27 mouse cellular contexts compared by ENCODE assay signal in genomic region chr16:63657743-63658142, GRCm38 (mm10).
DNase-seq lines count a peak whose midpoint lies in the region; ATAC-seq lines count a peak whose summit lies in the region.
"Had no signal": no experiment of that assay in that cellular context is flagged by ENCODE, and none has a peak within 500 bp of the region (broad histone marks: within the 10 kb centered on the region; RNA-seq: fewer than 3 reads in every experiment).

No protein-coding gene starts in this region.

- no peak overlapping the region for H3K9ac ChIP-seq in forebrain, embryonic 12.5 days
- no peak overlapping the region for H3K9ac ChIP-seq in forebrain, embryonic 14.5 days (ENCODE audit: low read length)
- H3K9ac ChIP-seq: heart, embryonic 13.5 days; limb, embryonic 15.5 days; liver, embryonic 15.5 days; midbrain, embryonic 12.5 days had no signal

- DNase-seq in forebrain, embryonic 10.5 days (ENCODE audit: extremely low spot score, low spot score) = no peak
- peak; percentile 20 for DNase-seq in layer of hippocampus, adult 9-10 months (ENCODE audit: low spot score)
- DNase-seq in layer of hippocampus, adult 8-10 months (ENCODE audit: low spot score in 2 of 2) = no peak
- peak; percentile 71 for DNase-seq in brain, adult 2 months (ENCODE audit: low read depth, low spot score)
- DNase-seq in forebrain, embryonic 14.5 days (ENCODE audit: low spot score) = peak; percentile 80
- DNase-seq: adrenal gland, postnatal 36 days; cerebellum, postnatal 10 days; gastrocnemius, postnatal 25 days; heart, adult 2 months; heart, postnatal 14 days; kidney, adult 9 months; kidney, postnatal 14 days; left cerebral cortex, postnatal 4 days; lung, postnatal 4 days; right cerebral cortex, adult 18-20 months; right cerebral cortex, postnatal 4 days; thymus, adult 18-20 months; thymus, postnatal 4 days had no signal

- no peak overlapping the region for H3K4me2 ChIP-seq in forebrain, embryonic 12.5 days
- no peak overlapping the region for H3K4me2 ChIP-seq in forebrain, embryonic 14.5 days (ENCODE audit: low read length)
- H3K4me2 ChIP-seq: heart, embryonic 13.5 days; limb, embryonic 15.5 days; liver, embryonic 15.5 days; midbrain, embryonic 12.5 days had no signal

- H3K27me3 ChIP-seq in forebrain, embryonic 12.5 days = no peaks in the 10 kb centered on the region
- H3K27me3 ChIP-seq in forebrain, embryonic 10.5 days (ENCODE audit: poor library complexity, severe bottlenecking) = no peaks in the 10 kb centered on the region
- H3K27me3 ChIP-seq in forebrain, embryonic 14.5 days (replicated peaks; ENCODE audit: control insufficient read depth, insufficient read depth, low read length) = no peaks in the 10 kb centered on the region
- H3K27me3 ChIP-seq: heart, embryonic 13.5 days; limb, embryonic 15.5 days; liver, embryonic 15.5 days; midbrain, embryonic 12.5 days had no signal

- peaks cover 4% of the 10 kb centered on the region; the same call in 1 of the 2 replicates for H3K4me1 ChIP-seq in forebrain, embryonic 12.5 days
- peaks cover 17% of the 10 kb centered on the region for H3K4me1 ChIP-seq in forebrain, embryonic 10.5 days
- peaks cover 16% of the 10 kb centered on the region for H3K4me1 ChIP-seq in forebrain, embryonic 14.5 days (ENCODE audit: control insufficient read depth, insufficient read depth, low read length)
- H3K4me1 ChIP-seq: limb, embryonic 15.5 days; liver, embryonic 15.5 days had no signal

- WGBS in forebrain, embryonic 12.5 days = 57% methylated on average over 2 of the region's 2 CpGs
- WGBS in forebrain, embryonic 10.5 days = 69% methylated on average over 2 of the region's 2 CpGs
- 43% methylated on average over 2 of the region's 2 CpGs for WGBS in forebrain, embryonic 14.5 days

- no peak overlapping the region for H3K27ac ChIP-seq in forebrain, embryonic 12.5 days
- H3K27ac ChIP-seq in forebrain, embryonic 10.5 days = no peak overlapping the region
- no peak overlapping the region for H3K27ac ChIP-seq in forebrain, embryonic 14.5 days (ENCODE audit: low read depth, low read length)
- H3K27ac ChIP-seq: heart, adult 2 months; heart, embryonic 13.5 days; limb, embryonic 15.5 days; liver, embryonic 15.5 days; midbrain, embryonic 12.5 days had no signal

- no peaks in the 10 kb centered on the region for H3K9me3 ChIP-seq in forebrain, embryonic 12.5 days
- no peaks in the 10 kb centered on the region for H3K9me3 ChIP-seq in forebrain, embryonic 10.5 days
- H3K9me3 ChIP-seq in forebrain, embryonic 14.5 days (replicated peaks; ENCODE audit: control insufficient read depth, low read length) = no peaks in the 10 kb centered on the region
- H3K9me3 ChIP-seq: heart, embryonic 13.5 days; limb, embryonic 15.5 days; liver, embryonic 15.5 days; midbrain, embryonic 12.5 days had no signal

- H3K36me3 ChIP-seq in forebrain, embryonic 12.5 days (replicated peaks) = no peaks in the 10 kb centered on the region
- no peaks in the 10 kb centered on the region for H3K36me3 ChIP-seq in forebrain, embryonic 10.5 days (replicated peaks)
- H3K36me3 ChIP-seq in forebrain, embryonic 14.5 days (ENCODE audit: control insufficient read depth, insufficient read depth, low read length) = no peaks in the 10 kb centered on the region
- H3K36me3 ChIP-seq: heart, embryonic 13.5 days; limb, embryonic 15.5 days; liver, embryonic 15.5 days; midbrain, embryonic 12.5 days had no signal

- ATAC-seq in forebrain, embryonic 12.5 days (ENCODE audit: low FRiP score) = peak; percentile 34; the same call in 1 of the 2 replicates
- ATAC-seq in forebrain, embryonic 14.5 days = peak; percentile 73
- ATAC-seq in megakaryocyte-erythroid progenitor cell, adult 5-6 weeks (replicated peaks; ENCODE audit: low FRiP score, low TSS enrichment, poor library complexity, severe bottlenecking) = no peak
- no peak for ATAC-seq in granulocyte monocyte progenitor cell, adult 5-6 weeks (replicated peaks; ENCODE audit: poor library complexity, severe bottlenecking)
- ATAC-seq: intestine, embryonic 16.5 days; Patski had no signal

- H3K4me3 ChIP-seq in forebrain, embryonic 12.5 days (replicated peaks) = no peak overlapping the region
- H3K4me3 ChIP-seq in forebrain, embryonic 10.5 days = no peak overlapping the region
- no peak overlapping the region for H3K4me3 ChIP-seq in forebrain, embryonic 14.5 days (ENCODE audit: low read depth, low read length)
- H3K4me3 ChIP-seq: heart, adult 2 months; heart, embryonic 13.5 days; limb, embryonic 15.5 days; liver, embryonic 15.5 days; midbrain, embryonic 12.5 days had no signal

Comparison
In these comparisons a context has a peak if more than half of its experiments do, and no peak if none do; other contexts are left out.
1. DNase-seq: peak in layer of hippocampus, adult 9-10 months (single experiment), brain, adult 2 months (single experiment) and forebrain, embryonic 14.5 days (single experiment); none in forebrain, embryonic 10.5 days (single experiment) and layer of hippocampus, adult 8-10 months (0 of 2).
2. ATAC-seq: peak in forebrain, embryonic 12.5 days (single experiment) and forebrain, embryonic 14.5 days (single experiment); none in megakaryocyte-erythroid progenitor cell, adult 5-6 weeks (single experiment) and granulocyte monocyte progenitor cell, adult 5-6 weeks (single experiment).